Mouse (Mus musculus) midbrain, embryonic 13.5 days (tissue): ENCODE results near the gene Rap1b. TPM values are rescaled to one million over a fixed set of nuclear protein-coding genes. Genes with fewer than 3 reads are reported as not detected.

ENCODE experiments used
- ATAC-seq: fragments of 200-750 bp; cut with Nextera tagmentation; 2 replicates; pipeline ENCODE4 v1.8.0; 2017; ENCODE audit warnings: mild to moderate bottlenecking, moderate TSS enrichment, moderate library complexity
- H3K27ac ChIP-seq: fragments of 300-500 bp; sonication (generic); 2 replicates; pipeline ENCODE4 v1.5.1; 2015; ENCODE audit warnings: inconsistent platforms, mild to moderate bottlenecking, moderate library complexity
- H3K27me3 ChIP-seq: fragments of 300-500 bp; sonication (generic); 2 replicates; pipeline ENCODE4 v1.6.1; 2015; ENCODE audit warnings: mild to moderate bottlenecking, inconsistent platforms
- H3K36me3 ChIP-seq: fragments of 300-500 bp; sonication (generic); 2 replicates; pipeline ENCODE4 v1.6.1; 2015; ENCODE audit warnings: mild to moderate bottlenecking, inconsistent platforms
- H3K4me1 ChIP-seq: fragments of 300-500 bp; sonication (generic); replicated peaks from 2 replicates; pipeline ENCODE4 v1.6.1; 2015; ENCODE audit warnings: inconsistent platforms
- H3K4me2 ChIP-seq: fragments of 300-500 bp; sonication (generic); replicated peaks from 2 replicates; pipeline ENCODE4 v1.6.1; 2015; ENCODE audit warnings: moderate library complexity, mild to moderate bottlenecking, inconsistent platforms
- H3K4me3 ChIP-seq: fragments of 300-500 bp; sonication (generic); replicated peaks from 2 replicates; pipeline ENCODE4 v1.5.1; 2015; ENCODE audit warnings: mild to moderate bottlenecking, inconsistent platforms
- H3K9ac ChIP-seq: fragments of 300-500 bp; sonication (generic); replicated peaks from 2 replicates; pipeline ENCODE4 v1.6.1; 2015; ENCODE audit warnings: mild to moderate bottlenecking, inconsistent platforms
- H3K9me3 ChIP-seq: fragments of 300-500 bp; sonication (generic); 2 replicates; pipeline ENCODE4 v1.6.1; 2016; ENCODE audit warnings: mild to moderate bottlenecking, inconsistent platforms
- WGBS: fragments of 180-500 bp; shearing (Covaris S2); methylation state at CpG from one replicate; pipeline ENCODE4 v1.1.7; 2015; 5-methylcytosine and 5-hydroxymethylcytosine counted together
- polyA plus RNA-seq: library from polyadenylated mRNA; unstranded; fragments of >200 nt; fragmentation: Nextera tagmentation; extraction: Ambion mirVana; gene quantifications from 2 replicates; pipeline ENCODE4 v1.2.1, GENCODE M21; 2015

Rap1b gene
- polyA plus RNA-seq, 1 experiment from 2014 or later, result 140 TPM

DNA sequence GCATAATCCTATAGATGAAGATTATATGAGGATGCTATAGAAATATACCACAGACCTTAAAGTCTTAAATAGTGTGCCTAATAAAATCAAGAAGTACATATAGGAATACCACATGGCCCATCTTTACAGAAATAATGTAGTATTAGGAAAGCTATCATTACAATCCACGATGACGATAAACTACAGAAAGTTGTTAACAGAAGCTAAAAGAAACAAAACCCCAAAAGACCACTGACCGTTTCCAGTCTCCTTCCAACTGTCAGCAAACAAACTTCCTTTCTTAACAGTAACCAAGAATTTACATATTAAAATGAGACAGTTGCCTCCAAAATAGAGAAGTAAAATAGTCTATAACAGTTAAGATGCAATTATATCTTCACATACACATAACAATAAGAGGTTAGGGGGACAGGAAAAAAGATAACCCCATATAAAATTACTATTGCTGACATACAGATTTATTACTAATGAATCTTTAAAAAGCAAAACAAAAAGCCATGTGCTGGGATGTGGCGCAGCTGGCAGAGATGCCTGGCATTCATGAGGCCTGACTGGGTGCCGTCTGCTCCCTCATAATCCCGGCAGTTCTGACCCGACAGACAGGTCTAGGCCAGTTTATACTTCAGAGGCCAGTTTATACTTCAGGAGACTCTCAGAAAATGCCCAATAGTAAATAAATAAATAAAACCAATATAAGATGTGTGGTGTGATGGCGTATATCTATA lies 66.1 kb downstream of the Rap1b start:
- no peak for ATAC-seq
- Histone ChIP-seq H3K27me3 (no peaks in the 10 kb centered on the region), H3K9me3 (no peaks in the 10 kb centered on the region), H3K27ac (no peak overlapping the region), H3K9ac (no peak overlapping the region), H3K4me2 (no peak overlapping the region), H3K4me1 (no peaks in the 10 kb centered on the region), H3K4me3 (no peak overlapping the region), H3K36me3 (peaks cover 84% of the 10 kb centered on the region)
- WGBS, result 95% methylated on average over 8 of the region's 8 CpGs

DNA sequence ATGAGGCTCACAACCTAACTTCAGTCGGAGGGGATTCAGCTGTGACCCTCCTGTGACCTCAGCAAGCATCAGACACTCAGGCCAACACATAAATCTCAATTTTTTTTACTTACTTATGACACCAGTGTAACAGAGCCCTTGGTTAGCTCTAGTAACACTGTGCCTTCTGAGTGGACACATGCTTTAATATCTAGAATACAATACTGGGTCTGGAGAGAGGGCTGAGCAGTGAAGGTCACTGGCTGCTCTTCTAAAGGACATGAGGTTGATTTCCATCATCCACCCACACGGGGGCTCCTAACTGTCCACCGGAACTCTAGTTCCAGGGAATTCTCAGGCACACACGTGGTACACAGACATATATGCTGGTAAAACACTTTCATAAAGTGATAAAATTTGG lies 66.9 kb downstream of the Rap1b start:
- no peak for ATAC-seq
- 91% methylated on average over 4 of the region's 4 CpGs for WGBS
- peaks cover 85% of the 10 kb centered on the region for H3K36me3 ChIP-seq

DNA sequence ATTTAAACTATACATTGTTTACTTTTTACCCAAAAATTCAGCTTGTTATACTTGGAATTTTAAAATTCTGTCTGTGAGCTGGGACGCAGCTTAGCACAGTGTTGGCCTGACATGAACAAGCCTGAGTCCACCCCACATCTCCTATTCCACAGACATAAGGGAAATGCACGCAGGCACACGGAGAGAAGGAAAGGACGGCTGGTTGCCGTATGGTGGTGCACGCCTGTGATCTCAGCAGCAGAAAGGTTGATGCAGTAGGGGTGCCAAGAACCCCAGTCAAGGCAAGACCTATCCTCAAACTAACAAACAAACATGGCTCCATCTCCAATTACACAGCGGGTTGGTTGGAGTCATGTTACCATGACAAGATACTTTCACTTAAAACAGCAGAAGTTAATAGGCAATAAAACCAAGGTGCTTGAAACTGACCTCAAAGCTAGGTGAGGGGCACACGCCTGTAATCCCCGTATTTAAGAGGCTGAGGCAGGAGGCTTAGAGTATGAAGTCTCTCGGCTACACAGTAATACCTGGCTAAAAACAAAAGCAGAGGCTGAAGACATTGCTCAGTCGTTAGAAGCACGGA lies 67.4 kb downstream of the Rap1b start:
- no peak overlapping the region for H3K9ac ChIP-seq
- H3K4me2 ChIP-seq, result no peak overlapping the region
- no peak overlapping the region for H3K4me3 ChIP-seq
- ATAC-seq, result no peak
- no peaks in the 10 kb centered on the region for H3K4me1 ChIP-seq
- no peak overlapping the region for H3K27ac ChIP-seq
- no peaks in the 10 kb centered on the region for H3K9me3 ChIP-seq
- peaks cover 85% of the 10 kb centered on the region for H3K36me3 ChIP-seq
- no peaks in the 10 kb centered on the region for H3K27me3 ChIP-seq
- WGBS, result 91% methylated on average over 12 of the region's 12 CpGs

More for the DNA sequence above, 66.9 kb downstream of the Rap1b start:
- Histone ChIP-seq H3K4me2 (no peak overlapping the region), H3K27ac (no peak overlapping the region), H3K27me3 (no peaks in the 10 kb centered on the region), H3K9me3 (no peaks in the 10 kb centered on the region), H3K4me3 (no peak overlapping the region), H3K4me1 (no peaks in the 10 kb centered on the region), H3K9ac (no peak overlapping the region)

DNA sequence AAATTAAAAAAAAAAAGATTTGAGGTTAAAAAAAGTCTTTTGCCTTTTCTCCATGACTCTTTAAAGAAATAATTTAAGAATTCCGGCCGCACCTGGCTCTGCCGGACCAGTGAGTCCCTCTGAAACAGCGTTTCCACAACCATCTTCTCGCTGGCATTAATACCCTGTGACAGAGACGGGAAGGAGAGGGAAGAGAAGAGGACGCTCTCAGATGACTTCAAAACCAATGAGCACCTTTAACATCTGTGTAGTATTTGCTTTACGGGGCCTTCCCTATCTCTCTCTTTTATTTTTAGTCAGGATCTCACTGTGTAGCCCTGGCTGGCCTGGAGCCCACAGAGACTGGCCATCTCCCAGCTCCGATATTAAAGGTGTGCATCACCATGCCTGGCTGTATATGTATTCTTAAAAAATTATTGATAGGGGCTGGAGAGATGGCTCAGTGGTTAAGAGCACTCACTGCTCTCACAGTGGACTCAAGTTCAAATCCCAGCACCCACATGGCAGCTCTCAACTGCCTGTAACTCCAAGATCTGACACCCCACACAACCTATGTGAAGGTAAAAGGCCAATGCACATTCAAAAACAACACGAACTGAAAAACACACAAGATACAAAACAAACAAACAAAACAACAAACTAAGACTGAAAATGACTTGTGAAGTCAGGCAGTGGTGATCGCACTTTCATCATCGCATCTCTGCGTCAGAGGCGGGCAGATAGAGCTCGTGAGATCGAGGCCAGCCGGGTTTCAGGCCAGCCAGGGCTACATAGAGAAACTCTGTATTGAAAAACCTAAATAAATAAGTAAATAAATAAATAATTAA lies 68.1 kb downstream of the Rap1b start:
- Histone ChIP-seq H3K4me2 (no peak overlapping the region), H3K36me3 (peaks cover 87% of the 10 kb centered on the region), H3K9me3 (no peaks in the 10 kb centered on the region), H3K4me1 (no peaks in the 10 kb centered on the region), H3K27ac (no peak overlapping the region), H3K9ac (no peak overlapping the region), H3K27me3 (no peaks in the 10 kb centered on the region), H3K4me3 (no peak overlapping the region)
- ATAC-seq, result no peak
- 96% methylated on average over 17 of the region's 17 CpGs for WGBS

DNA sequence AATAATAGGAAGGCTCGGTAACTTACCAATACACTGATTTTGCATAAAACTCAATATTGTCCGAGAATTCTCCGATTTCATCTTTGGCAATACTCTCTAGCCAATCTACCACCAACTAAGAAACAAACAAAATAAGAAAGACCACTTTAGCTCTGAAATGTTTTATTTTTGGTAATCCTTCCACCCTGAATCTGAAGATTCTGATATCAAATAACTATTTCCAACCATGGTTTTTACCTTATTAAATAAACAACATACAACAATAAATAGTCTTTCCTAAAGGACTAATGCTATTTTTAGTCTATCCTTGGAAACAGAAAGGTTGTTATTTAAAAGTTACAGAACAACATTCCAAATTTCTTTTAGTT lies 68.7 kb downstream of the Rap1b start:
- H3K4me2 ChIP-seq, result no peak overlapping the region
- H3K4me1 ChIP-seq, result no peaks in the 10 kb centered on the region
- no peak overlapping the region for H3K4me3 ChIP-seq
- no peak overlapping the region for H3K27ac ChIP-seq
- WGBS, result 93% methylated on average over 3 of the region's 3 CpGs
- H3K36me3 ChIP-seq, result peaks cover 87% of the 10 kb centered on the region
- no peak for ATAC-seq
- no peaks in the 10 kb centered on the region for H3K9me3 ChIP-seq
- H3K27me3 ChIP-seq, result no peaks in the 10 kb centered on the region
- no peak overlapping the region for H3K9ac ChIP-seq

DNA sequence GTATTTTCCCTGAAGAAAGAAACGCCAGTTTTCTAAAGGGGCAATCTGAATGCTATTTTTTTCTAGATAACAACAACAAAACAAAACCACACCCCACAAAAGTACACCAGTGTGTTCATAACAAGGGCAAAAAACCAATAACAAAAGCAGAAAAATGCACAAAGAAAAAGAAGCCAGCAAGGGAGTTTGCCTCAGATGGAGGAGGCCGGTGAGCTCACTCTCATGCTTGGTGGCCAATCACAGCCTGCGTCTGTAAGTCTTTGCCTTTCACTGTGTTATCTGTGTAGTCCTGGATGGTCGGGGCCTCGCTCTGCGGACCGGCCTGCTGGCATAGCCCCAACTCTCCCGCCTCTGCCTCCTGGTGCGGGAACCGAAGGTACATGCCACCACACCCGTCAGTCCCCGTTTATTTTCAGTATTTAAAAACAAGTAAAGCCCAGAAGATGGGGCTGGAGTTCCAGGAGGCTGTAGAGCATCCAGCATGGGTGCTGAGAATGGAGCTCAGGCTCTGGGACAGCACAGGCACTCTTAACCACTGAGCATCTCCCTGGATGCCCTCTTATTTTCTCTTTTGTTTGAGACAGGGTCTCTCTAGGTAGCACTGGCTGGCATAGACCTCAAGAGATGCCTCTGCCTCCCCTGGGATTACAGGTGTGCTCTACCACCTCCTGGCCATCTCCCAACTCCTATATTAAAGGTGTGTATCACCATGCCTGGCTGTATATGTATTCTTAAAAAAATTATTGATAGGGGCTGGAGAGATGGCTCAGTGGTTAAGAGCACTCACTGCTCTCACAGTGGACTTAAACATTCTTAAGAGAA lies 69.3 kb downstream of the Rap1b start:
- WGBS, result 92% methylated on average over 12 of the region's 12 CpGs

DNA sequence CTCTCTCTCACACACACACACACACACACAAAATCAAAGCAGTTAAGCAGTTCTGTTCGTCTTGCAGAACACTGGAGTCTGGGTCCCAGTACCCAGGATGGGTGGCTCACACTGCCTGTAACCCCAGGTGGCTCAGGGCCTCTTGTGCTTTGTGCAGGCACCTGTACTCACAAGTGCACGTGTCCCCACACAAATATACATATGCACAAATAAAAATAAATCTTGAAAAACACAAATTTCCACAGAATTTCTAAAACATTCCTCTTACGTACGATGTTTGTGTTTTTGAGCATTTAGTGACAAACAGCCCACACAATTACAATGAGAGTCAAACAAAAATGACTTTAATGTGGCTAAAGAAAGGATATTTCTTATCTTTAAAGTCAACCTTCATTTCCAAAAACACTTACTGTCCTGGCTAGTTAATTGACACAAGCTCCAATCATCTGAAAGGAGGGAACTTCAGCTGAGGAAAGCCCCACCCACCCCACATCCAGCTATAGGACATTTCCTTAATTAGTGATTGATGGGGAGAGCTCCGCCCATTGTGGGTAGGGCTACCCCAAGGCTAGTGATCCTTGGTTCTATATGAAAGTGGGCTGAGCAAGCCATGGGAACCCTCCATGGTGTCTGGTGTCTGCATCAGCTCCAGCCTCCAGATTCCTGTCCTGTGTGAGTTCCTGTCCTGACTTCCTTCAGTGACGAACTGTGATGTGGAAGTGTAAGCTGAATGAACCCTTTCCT lies 70.3 kb downstream of the Rap1b start:
- Histone ChIP-seq H3K9ac (no peak overlapping the region), H3K4me2 (no peak overlapping the region), H3K27me3 (no peaks in the 10 kb centered on the region), H3K4me1 (no peaks in the 10 kb centered on the region), H3K27ac (no peak overlapping the region), H3K4me3 (no peak overlapping the region), H3K36me3 (peaks cover 84% of the 10 kb centered on the region), H3K9me3 (no peaks in the 10 kb centered on the region)
- WGBS, result 90% methylated on average over 6 of the region's 6 CpGs
- no peak for ATAC-seq

More for the DNA sequence above, 69.3 kb downstream of the Rap1b start:
- Histone ChIP-seq H3K4me3 (no peak overlapping the region), H3K4me2 (no peak overlapping the region), H3K9me3 (no peaks in the 10 kb centered on the region), H3K27me3 (no peaks in the 10 kb centered on the region), H3K36me3 (peaks cover 84% of the 10 kb centered on the region), H3K9ac (no peak overlapping the region), H3K27ac (no peak overlapping the region), H3K4me1 (no peaks in the 10 kb centered on the region)
- ATAC-seq, result no peak

DNA sequence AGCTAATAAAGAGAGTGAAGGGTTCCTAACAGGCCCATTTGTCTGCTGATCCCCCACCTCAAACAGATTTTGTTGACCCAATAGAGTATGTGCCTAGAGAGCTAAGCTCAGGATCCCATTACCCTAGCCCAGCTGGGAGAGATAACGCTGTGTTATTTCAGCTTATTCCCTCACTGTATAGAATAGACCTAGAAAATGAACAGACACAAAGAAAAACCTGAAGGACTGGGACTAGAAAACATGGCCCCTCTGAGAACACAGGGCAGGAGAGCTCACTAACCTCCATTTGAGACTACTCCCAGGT lies 71.1 kb downstream of the Rap1b start:
- no peaks in the 10 kb centered on the region for H3K4me1 ChIP-seq
- ATAC-seq, result no peak
- H3K4me3 ChIP-seq, result no peak overlapping the region
- H3K27me3 ChIP-seq, result no peaks in the 10 kb centered on the region
- H3K4me2 ChIP-seq, result no peak overlapping the region
- no peak overlapping the region for H3K9ac ChIP-seq
- H3K27ac ChIP-seq, result no peak overlapping the region
- H3K9me3 ChIP-seq, result no peaks in the 10 kb centered on the region
- 97% methylated on average over 1 of the region's 1 CpGs for WGBS
- peaks cover 87% of the 10 kb centered on the region for H3K36me3 ChIP-seq

DNA sequence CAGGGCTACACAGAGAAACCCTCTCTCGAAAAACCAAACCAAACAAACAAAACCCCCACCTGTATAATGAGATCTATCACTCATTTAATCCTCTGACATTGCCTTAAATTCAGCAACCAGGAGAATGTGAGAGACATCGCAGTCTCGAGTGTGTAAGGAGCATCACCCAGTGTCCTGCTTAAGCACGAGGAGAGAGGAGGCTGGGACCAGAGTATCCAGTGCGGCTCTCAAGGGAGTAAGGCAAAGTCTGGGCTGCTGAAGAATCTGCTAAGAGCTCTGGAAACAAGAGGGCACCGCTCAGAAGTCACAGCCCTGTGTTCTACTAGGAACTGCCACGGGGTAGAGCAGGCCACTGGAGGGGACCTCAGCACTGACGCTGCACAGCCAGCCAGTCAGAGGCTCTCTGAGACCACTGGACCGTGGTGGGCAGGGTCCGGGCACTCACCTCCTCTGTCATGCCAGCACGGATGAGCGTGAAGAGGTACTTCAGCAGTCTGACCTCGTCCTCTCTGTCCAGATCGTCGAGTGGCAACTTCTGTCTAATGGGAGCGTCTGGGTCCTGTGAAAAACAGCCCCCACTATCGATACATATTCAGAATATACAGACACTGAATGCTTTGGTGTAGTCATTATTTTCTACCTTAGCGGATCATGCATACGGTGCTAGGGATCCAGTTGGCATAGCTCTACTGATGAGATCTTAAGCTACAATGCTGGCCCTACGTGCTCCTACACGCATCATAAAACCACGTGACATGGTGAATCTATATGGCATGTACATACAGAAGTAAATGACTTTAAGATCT lies 71.6 kb downstream of the Rap1b start:
- H3K4me3 ChIP-seq, result no peak overlapping the region
- ATAC-seq, result no peak
- no peak overlapping the region for H3K27ac ChIP-seq
- peaks cover 91% of the 10 kb centered on the region for H3K36me3 ChIP-seq
- H3K4me1 ChIP-seq, result no peaks in the 10 kb centered on the region
- H3K9ac ChIP-seq, result no peak overlapping the region
- no peak overlapping the region for H3K4me2 ChIP-seq
- WGBS, result 96% methylated on average over 22 of the region's 22 CpGs
- H3K9me3 ChIP-seq, result no peaks in the 10 kb centered on the region
- H3K27me3 ChIP-seq, result no peaks in the 10 kb centered on the region

DNA sequence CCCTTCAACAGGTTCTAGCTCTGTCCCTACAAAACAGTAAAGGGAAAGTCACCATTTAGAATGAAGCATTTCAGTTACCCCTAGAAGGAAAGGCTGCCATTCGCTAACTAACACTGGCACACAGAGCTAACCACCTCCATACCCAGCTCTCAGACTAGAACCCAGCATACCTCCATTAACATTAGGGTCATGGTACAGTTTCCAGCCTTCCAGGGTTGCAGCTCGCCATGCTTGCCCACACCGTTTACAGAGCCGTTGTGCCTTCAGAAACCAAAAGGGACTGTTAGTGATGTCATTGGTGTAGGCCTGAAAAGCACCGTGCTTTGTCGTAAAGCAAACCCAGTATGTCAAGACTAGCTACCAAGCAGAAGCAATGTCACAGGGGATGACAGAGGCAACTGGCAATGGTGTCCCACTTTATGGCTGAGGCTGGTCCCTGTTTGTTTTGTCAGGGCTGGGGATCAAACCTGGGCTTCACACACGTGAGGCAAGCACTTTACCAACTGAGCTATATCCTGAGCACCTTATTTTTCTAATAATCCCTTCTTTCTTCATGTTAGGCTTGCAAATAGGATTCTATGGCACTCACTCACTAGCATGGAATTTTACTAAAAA lies 72.6 kb downstream of the Rap1b start:
- no peak for ATAC-seq
- WGBS, result 95% methylated on average over 7 of the region's 7 CpGs
- no peaks in the 10 kb centered on the region for H3K27me3 ChIP-seq
- peaks cover 86% of the 10 kb centered on the region for H3K36me3 ChIP-seq
- H3K4me3 ChIP-seq, result no peak overlapping the region
- H3K9me3 ChIP-seq, result no peaks in the 10 kb centered on the region
- H3K4me2 ChIP-seq, result no peak overlapping the region
- H3K9ac ChIP-seq, result no peak overlapping the region
- H3K27ac ChIP-seq, result no peak overlapping the region
- H3K4me1 ChIP-seq, result no peaks in the 10 kb centered on the region
